Mouse (Mus musculus): ENCODE measurements at regions not wholly inside any gene's neighbourhood (a gene's known extent, or its start where the extent isn't known, plus 50 kb on each side); places are given as distances from the start of the nearest gene placed in this dataset.

GRCm38 (mm10) chr14:39869218-39869617 is 396.3 kb upstream of the Nrg3 start:
- no peak for DNase-seq (ENCODE audit: low read depth, low spot score)

GRCm38 (mm10) chr14:39867163-39867562 is 394.3 kb upstream of the Nrg3 start:
- no peak for DNase-seq (ENCODE audit: low read depth, low spot score)

- no peak for DNase-seq (ENCODE audit: low read depth, low spot score)
Observed at GRCm38 (mm10) chr14:39860141-39860540, 387.3 kb upstream of the Nrg3 start.

- DNase-seq (ENCODE audit: low read depth, low spot score), result no peak
Observed at GRCm38 (mm10) chr14:39859294-39859693, 386.4 kb upstream of the Nrg3 start.

GRCm38 (mm10) chr14:39853001-39853400 is 380.1 kb upstream of the Nrg3 start:
- peak; percentile 17 for DNase-seq (ENCODE audit: low read depth, low spot score)

- DNase-seq (ENCODE audit: low read depth, low spot score), result no peak
Observed at GRCm38 (mm10) chr14:39852526-39852925, 379.6 kb upstream of the Nrg3 start.

All from telencephalon, adult 2 months (tissue).